Mouse (Mus musculus): ENCODE measurements around the gene Bpifb6. TPM values are rescaled to one million over a fixed set of nuclear protein-coding genes. Genes with fewer than 3 reads are reported as not detected.

The Bpifb6 gene
- not detected in 2 replicates for polyA plus RNA-seq (2012; rRNA removed)

DNA sequence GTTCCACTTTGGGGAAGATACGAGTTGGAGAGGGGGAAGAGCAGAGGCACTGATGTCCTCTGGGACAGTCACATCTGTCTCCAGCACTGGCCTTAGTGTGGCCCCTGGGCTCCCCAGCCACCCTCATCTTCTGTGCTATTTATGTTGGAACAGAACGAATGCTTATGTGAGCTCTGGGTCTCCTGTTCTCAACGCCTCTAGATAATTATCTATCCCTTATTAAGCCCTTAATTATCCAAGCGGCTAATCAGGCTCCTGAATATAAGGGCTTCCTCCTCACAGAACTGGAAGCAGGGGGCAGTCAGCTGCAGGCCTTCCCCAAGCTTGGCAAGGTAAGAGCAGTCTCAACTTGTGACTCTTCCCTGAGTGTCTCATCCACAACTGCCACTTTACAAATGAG, at the start of gene Bpifb6:
Bpifb6 (plus strand) TSS at position 301 of the 400 bp plus-strand sequence.
- Histone ChIP-seq H3K36me3 (ENCODE audit: control insufficient read depth, insufficient read depth, low read length) (no peaks in the 10 kb centered on the region), H3K4me3 (ENCODE audit: extremely low read depth, insufficient read depth, insufficient read length) (no peak within 1 kb of the TSS), H3K4me1 (ENCODE audit: control insufficient read depth, insufficient read depth, insufficient read length) (no peaks in the 10 kb centered on the region), H3K27ac (ENCODE audit: insufficient read depth, low read length) (no peak within 1 kb of the TSS), H3K27me3 (ENCODE audit: control insufficient read depth, insufficient read depth, low read length) (no peaks in the 10 kb centered on the region)
- WGBS: 75% methylated on average over 4 of the region's 4 CpGs
- DNase-seq (ENCODE audit: low read depth in 1 of 2, low spot score in 2 of 2): no peak
- TF ChIP-seq POLR2A (IDR thresholded peaks at IDR 0.05; ENCODE audit: low read depth, low read length): no peak
- no peak for TF ChIP-seq CTCF (IDR thresholded peaks at IDR 0.05; ENCODE audit: extremely low read depth, insufficient read depth, insufficient read length, insufficient replicate concordance)

DNA sequence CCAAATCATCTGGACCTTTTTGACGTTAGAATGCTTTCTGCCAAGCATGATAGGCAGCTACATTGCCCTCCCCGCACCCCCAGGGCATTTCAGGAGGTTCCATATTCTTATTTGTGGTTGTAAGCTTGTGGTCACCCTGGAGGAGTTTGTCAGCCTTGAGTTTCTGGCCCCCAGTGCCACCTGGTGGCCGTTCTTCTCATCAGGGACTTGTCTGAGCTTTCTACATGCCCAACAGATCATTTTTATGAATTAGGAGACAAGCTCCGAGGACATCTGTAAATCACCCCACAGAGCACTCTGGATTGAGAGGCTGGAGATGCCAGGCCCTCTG, 49.2 kb upstream of the Bpifb6 start:
- peak in 1 of 2 experiments; percentile 18 for DNase-seq (ENCODE audit: low read depth in 1 of 2, low spot score in 2 of 2)

GRCm38 (mm10) chr2:153853544-153853943, 46.6 kb upstream of the Bpifb6 start:
- TF ChIP-seq CTCF (IDR thresholded peaks at IDR 0.05; ENCODE audit: extremely low read depth, insufficient read depth, insufficient read length, insufficient replicate concordance) (no peak), POLR2A (IDR thresholded peaks at IDR 0.05; ENCODE audit: low read depth, low read length) (no peak)
- H3K4me1 ChIP-seq (ENCODE audit: control insufficient read depth, insufficient read depth, insufficient read length): no peaks in the 10 kb centered on the region
- WGBS: 45% methylated on average over 5 of the region's 5 CpGs
- no peak overlapping the region for H3K4me3 ChIP-seq (ENCODE audit: extremely low read depth, insufficient read depth, insufficient read length)
- no peaks in the 10 kb centered on the region for H3K36me3 ChIP-seq (ENCODE audit: control insufficient read depth, insufficient read depth, low read length)
- DNase-seq (ENCODE audit: low read depth in 1 of 2, low spot score in 2 of 2): no peak
- no peak overlapping the region for H3K27ac ChIP-seq (ENCODE audit: insufficient read depth, low read length)
- no peaks in the 10 kb centered on the region for H3K27me3 ChIP-seq (ENCODE audit: control insufficient read depth, insufficient read depth, low read length)

More for the DNA sequence above, 49.2 kb upstream of the Bpifb6 start:
- no peaks in the 10 kb centered on the region for H3K36me3 ChIP-seq (ENCODE audit: control insufficient read depth, insufficient read depth, low read length)
- 15% methylated on average over 4 of the region's 4 CpGs for WGBS
- no peaks in the 10 kb centered on the region for H3K27me3 ChIP-seq (ENCODE audit: control insufficient read depth, insufficient read depth, low read length)
- TF ChIP-seq POLR2A (IDR thresholded peaks at IDR 0.05; ENCODE audit: low read depth, low read length) (no peak), CTCF (IDR thresholded peaks at IDR 0.05; ENCODE audit: extremely low read depth, insufficient read depth, insufficient read length, insufficient replicate concordance) (peak; percentile 25; the same call in 1 of the 2 replicates)
- H3K4me1 ChIP-seq (ENCODE audit: control insufficient read depth, insufficient read depth, insufficient read length): no peaks in the 10 kb centered on the region
- H3K27ac ChIP-seq (ENCODE audit: insufficient read depth, low read length): no peak overlapping the region
- H3K4me3 ChIP-seq (ENCODE audit: extremely low read depth, insufficient read depth, insufficient read length): no peak overlapping the region

DNA sequence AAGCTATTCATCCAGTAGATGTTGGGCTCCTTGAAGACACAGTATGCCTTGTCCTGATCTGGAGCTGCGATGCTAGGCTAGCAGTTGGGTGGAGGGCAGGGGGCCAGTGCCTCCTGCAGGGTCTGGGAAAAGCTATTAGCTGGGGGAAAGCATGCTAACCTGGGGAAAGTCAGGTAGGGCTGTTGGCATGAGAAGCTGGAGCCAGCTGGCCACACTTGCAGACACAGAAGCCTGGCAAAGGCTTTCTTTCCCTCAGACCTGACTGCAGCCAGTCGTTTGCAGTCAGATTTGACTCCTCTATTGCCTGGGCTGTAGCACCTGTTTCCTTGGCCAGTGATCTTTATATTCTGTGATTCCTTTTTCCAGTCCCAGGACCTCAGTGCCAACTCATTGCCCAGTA, 40.6 kb upstream of the Bpifb6 start:
- H3K4me3 ChIP-seq (ENCODE audit: extremely low read depth, insufficient read depth, insufficient read length): no peak overlapping the region
- H3K27me3 ChIP-seq (ENCODE audit: control insufficient read depth, insufficient read depth, low read length): no peaks in the 10 kb centered on the region
- no peaks in the 10 kb centered on the region for H3K36me3 ChIP-seq (ENCODE audit: control insufficient read depth, insufficient read depth, low read length)
- TF ChIP-seq CTCF (IDR thresholded peaks at IDR 0.05; ENCODE audit: extremely low read depth, insufficient read depth, insufficient read length, insufficient replicate concordance) (no peak), POLR2A (IDR thresholded peaks at IDR 0.05; ENCODE audit: low read depth, low read length) (no peak)
- WGBS: 78% methylated on average over 2 of the region's 2 CpGs
- peaks cover 10% of the 10 kb centered on the region; the same call in 1 of the 2 replicates for H3K4me1 ChIP-seq (ENCODE audit: control insufficient read depth, insufficient read depth, insufficient read length)
- H3K27ac ChIP-seq (ENCODE audit: insufficient read depth, low read length): no peak overlapping the region
- no peak for DNase-seq (ENCODE audit: low read depth in 1 of 2, low spot score in 2 of 2)

- DNase-seq (ENCODE audit: low read depth in 1 of 2, low spot score in 2 of 2): no peak
- Histone ChIP-seq H3K27me3 (ENCODE audit: control insufficient read depth, insufficient read depth, low read length) (no peaks in the 10 kb centered on the region), H3K4me3 (ENCODE audit: extremely low read depth, insufficient read depth, insufficient read length) (no peak overlapping the region), H3K27ac (ENCODE audit: insufficient read depth, low read length) (no peak overlapping the region), H3K4me1 (ENCODE audit: control insufficient read depth, insufficient read depth, insufficient read length) (peaks cover 10% of the 10 kb centered on the region; the same call in 1 of the 2 replicates), H3K36me3 (ENCODE audit: control insufficient read depth, insufficient read depth, low read length) (no peaks in the 10 kb centered on the region)
- TF ChIP-seq POLR2A (IDR thresholded peaks at IDR 0.05; ENCODE audit: low read depth, low read length) (no peak), CTCF (IDR thresholded peaks at IDR 0.05; ENCODE audit: extremely low read depth, insufficient read depth, insufficient read length, insufficient replicate concordance) (no peak)
- WGBS: 88% methylated on average over 11 of the region's 11 CpGs
Observed at GRCm38 (mm10) chr2:153860315-153860714, 39.9 kb upstream of the Bpifb6 start.

- H3K4me1 ChIP-seq (ENCODE audit: control insufficient read depth, insufficient read depth, insufficient read length): peaks cover 10% of the 10 kb centered on the region; the same call in 1 of the 2 replicates
- H3K27ac ChIP-seq (ENCODE audit: insufficient read depth, low read length): no peak overlapping the region
- H3K4me3 ChIP-seq (ENCODE audit: extremely low read depth, insufficient read depth, insufficient read length): no peak overlapping the region
- 53% methylated on average over 3 of the region's 3 CpGs for WGBS
- no peak for TF ChIP-seq CTCF (IDR thresholded peaks at IDR 0.05; ENCODE audit: extremely low read depth, insufficient read depth, insufficient read length, insufficient replicate concordance)
- no peak for TF ChIP-seq POLR2A (IDR thresholded peaks at IDR 0.05; ENCODE audit: low read depth, low read length)
- DNase-seq (ENCODE audit: low read depth in 1 of 2, low spot score in 2 of 2): no peak
- H3K27me3 ChIP-seq (ENCODE audit: control insufficient read depth, insufficient read depth, low read length): no peaks in the 10 kb centered on the region
- H3K36me3 ChIP-seq (ENCODE audit: control insufficient read depth, insufficient read depth, low read length): no peaks in the 10 kb centered on the region
Observed at GRCm38 (mm10) chr2:153860715-153861114, 39.5 kb upstream of the Bpifb6 start.

DNA sequence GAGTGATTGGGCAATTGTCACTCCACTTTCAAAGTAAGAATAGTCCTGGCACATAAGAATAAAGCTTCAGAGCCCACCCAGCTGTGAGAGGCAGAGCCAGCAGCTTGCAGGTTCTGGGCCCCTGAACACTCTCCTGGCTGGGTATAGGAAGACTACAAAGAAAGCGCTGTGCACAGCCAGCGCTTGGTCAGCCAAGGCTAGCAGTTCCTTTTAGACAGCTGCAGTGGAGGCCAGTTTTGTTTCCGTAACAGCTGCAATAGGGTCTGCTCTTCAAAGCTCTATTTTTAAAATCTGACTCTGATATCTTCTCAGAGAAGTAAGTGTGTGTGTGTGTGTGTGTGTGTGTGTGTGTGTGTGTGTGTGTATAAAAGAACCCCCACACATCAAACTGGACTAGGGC, 38.2 kb upstream of the Bpifb6 start:
- no peak for DNase-seq (ENCODE audit: low read depth in 1 of 2, low spot score in 2 of 2)
- H3K4me3 ChIP-seq (ENCODE audit: extremely low read depth, insufficient read depth, insufficient read length): no peak overlapping the region
- H3K27ac ChIP-seq (ENCODE audit: insufficient read depth, low read length): no peak overlapping the region
- 29% methylated on average over 3 of the region's 3 CpGs for WGBS
- peaks cover 10% of the 10 kb centered on the region; the same call in 1 of the 2 replicates for H3K4me1 ChIP-seq (ENCODE audit: control insufficient read depth, insufficient read depth, insufficient read length)
- H3K27me3 ChIP-seq (ENCODE audit: control insufficient read depth, insufficient read depth, low read length): no peaks in the 10 kb centered on the region
- TF ChIP-seq POLR2A (IDR thresholded peaks at IDR 0.05; ENCODE audit: low read depth, low read length) (no peak), CTCF (IDR thresholded peaks at IDR 0.05; ENCODE audit: extremely low read depth, insufficient read depth, insufficient read length, insufficient replicate concordance) (no peak)
- no peaks in the 10 kb centered on the region for H3K36me3 ChIP-seq (ENCODE audit: control insufficient read depth, insufficient read depth, low read length)
